Mouse (Mus musculus) common myeloid progenitor, adult 5-6 weeks (primary cell): ENCODE measurements around the gene Bptf. TPM values are rescaled to one million over a fixed set of nuclear protein-coding genes. Genes with fewer than 3 reads are reported as not detected.
A peak's percentile ranks its signal among the peaks of the same experiment; 100 is the strongest.
"Not testable (repeated sequence)": the region's sequence is repeated elsewhere in the genome, so short reads cannot be mapped to it uniquely, and the experiment has no call there.

Experiments used
- ATAC-seq: replicated peaks from 2 replicates; pipeline ENCODE4 v1.8.0; 2016; ENCODE audit warnings: low read depth, mild to moderate bottlenecking, moderate TSS enrichment, inconsistent platforms; ENCODE audit not compliant: poor library complexity, severe bottlenecking
- total RNA-seq: library from RNA; stranded (forward); fragments of 200-1000, 187-1606 nt; gene quantifications from 2 replicates; pipeline ENCODE4 v1.2.3, GENCODE M21; 2017

The Bptf gene
- total RNA-seq, 1 experiment from 2014 or later, result 82.2 TPM

DNA sequence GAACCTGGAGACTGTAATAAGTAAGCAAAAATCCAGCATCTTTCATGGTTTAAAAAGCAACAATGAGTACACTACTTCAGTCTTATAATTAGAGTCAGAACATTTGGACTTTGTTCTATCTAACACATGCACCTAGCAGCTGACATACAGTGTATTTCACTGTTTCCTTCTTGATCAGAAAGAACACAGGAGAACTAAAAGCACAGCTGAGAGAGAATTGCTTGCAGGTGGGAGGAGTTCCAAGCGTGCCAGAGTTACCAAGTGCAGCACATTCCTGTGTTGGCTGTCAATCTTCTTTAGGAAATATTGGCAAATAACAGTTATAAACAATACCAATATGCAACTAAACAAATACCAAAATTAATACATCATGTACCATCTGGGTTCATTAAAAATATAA, 71.0 kb downstream of the Bptf start:
- ATAC-seq, result no peak

GRCm38 (mm10) chr11:107059634-107060033, 72.3 kb downstream of the Bptf start:
- not testable (repeated sequence) for ATAC-seq

- ATAC-seq, result no peak
Observed at GRCm38 (mm10) chr11:107057391-107057790, 74.5 kb downstream of the Bptf start.

- ATAC-seq, result no peak
Observed at GRCm38 (mm10) chr11:107054870-107055269, 77.1 kb downstream of the Bptf start.

- ATAC-seq, result no peak
Observed at GRCm38 (mm10) chr11:107046766-107047620, 84.9 kb downstream of the Bptf start.

DNA sequence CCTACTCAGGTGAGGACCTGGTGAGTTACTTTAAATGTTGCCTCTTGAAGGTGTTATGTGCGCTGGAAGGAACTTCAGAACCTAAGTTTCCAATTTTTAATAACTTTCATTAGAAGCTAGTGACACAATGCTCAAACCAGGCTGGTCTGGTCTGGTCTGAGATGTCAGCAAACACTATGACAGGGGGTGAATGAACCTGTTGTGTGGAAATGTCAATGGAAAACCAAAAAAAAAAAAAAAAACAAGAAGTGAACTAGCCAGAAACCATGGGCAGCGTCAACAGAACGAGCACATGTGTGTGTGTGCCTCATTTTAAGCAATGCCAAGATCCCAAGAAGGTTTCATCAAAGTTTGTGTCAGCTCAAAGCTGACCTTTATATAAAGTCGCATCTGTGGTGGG, 86.4 kb downstream of the Bptf start:
- no peak for ATAC-seq

DNA sequence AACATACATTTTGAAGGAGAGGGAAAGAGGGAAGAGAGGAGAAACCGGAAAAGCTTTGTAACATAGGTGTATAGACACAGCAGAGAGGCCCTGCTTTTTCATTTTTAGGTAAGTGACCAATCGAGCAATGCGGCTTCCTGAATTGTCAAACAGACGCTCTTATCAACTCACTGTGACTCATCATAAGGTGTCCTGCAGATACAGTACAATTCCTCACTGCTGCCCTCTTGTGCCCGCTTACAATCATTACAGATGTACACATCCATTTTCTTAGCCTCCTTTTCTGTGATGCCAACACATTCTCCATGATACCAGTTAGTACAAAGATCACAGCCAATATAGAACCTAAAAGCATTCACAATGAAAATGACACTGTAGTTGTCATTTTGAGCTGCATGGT, 87.6 kb downstream of the Bptf start:
- peak; percentile 95 for ATAC-seq

DNA sequence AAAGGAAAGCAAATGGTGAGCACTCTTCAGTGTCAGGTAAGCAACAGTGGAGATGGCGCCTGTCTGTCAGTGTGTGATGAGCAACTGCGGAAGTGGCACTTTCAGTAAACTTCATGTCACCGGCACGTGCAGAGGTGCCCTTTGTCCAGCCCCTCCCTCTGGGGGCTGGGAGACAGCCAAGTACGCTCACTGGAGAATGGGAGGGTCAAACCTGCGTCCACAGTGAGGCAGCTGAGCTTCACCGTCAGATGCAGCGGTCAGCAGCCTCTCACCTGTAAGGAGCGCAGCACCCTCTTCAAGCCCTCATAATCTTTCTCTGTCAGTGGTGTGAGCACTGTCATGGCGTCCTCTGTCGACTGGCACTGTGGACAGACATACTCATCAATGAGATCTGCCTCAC, 88.6 kb downstream of the Bptf start:
- ATAC-seq, result no peak

DNA sequence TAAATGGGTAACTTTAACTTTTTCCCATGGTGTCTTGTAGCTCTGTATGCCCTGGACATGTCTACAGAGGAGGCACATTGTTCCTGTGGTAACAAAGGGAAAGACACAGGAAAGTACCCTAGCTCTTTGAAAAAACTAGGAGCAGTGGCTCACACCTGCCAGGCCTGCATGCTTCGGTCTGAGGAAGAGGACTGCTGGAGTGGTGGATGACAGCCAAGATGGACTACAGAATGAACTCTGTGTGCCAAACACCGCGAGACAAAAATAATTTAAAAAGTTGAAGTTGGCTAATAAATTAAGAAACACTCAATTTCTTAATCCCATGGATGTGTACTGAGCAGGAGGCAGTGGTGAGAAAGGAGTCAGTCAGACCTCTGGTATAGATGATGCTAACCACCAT, 90.5 kb downstream of the Bptf start:
- ATAC-seq, result no peak

GRCm38 (mm10) chr11:107039417-107039816, 92.5 kb downstream of the Bptf start:
- ATAC-seq, result no peak

GRCm38 (mm10) chr11:107034085-107034810, 97.7 kb downstream of the Bptf start:
- no peak for ATAC-seq

GRCm38 (mm10) chr11:107031635-107032034, 100.3 kb downstream of the Bptf start:
- ATAC-seq, result no peak

GRCm38 (mm10) chr11:107029536-107029935, 102.4 kb downstream of the Bptf start:
- no peak for ATAC-seq

DNA sequence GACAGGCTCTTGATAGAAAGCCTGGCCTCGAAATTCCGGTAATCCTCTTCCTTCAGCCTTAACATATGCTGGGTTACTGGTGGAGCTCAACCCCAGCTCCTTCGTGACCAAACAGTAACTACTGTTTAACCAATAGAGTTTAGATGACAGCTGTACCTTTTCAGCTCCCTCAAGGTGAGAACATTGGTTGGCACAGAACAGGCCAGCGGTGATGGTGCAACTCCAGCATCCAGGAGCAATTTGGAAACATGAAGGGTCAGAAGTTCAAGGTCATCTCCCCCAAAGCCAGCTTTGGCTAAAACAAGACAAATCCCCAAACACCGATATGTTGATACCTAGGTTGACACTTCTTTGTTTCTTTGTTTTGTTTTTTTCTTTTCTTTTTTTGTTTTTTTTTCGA, 103.2 kb downstream of the Bptf start:
- ATAC-seq, result no peak

DNA sequence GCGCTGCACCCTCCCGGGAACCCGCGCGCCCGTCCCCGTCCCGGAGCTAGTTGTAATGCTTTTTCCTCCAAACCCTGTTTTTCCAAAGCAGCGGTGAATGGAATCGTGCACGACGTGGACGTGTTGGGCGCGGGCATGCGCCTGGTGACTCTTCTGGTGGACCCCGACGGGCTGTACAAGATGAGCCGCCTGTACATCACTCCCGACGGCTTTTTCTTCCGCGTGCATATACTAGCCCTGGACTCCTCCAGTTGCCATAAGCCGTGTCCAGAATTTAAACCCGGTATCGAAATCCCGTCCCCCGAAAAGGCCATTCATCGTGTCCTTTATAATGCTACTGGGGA, 103.7 kb downstream of the Bptf start:
- ATAC-seq, result peak; percentile 1; the same call in 1 of the 2 replicates

DNA sequence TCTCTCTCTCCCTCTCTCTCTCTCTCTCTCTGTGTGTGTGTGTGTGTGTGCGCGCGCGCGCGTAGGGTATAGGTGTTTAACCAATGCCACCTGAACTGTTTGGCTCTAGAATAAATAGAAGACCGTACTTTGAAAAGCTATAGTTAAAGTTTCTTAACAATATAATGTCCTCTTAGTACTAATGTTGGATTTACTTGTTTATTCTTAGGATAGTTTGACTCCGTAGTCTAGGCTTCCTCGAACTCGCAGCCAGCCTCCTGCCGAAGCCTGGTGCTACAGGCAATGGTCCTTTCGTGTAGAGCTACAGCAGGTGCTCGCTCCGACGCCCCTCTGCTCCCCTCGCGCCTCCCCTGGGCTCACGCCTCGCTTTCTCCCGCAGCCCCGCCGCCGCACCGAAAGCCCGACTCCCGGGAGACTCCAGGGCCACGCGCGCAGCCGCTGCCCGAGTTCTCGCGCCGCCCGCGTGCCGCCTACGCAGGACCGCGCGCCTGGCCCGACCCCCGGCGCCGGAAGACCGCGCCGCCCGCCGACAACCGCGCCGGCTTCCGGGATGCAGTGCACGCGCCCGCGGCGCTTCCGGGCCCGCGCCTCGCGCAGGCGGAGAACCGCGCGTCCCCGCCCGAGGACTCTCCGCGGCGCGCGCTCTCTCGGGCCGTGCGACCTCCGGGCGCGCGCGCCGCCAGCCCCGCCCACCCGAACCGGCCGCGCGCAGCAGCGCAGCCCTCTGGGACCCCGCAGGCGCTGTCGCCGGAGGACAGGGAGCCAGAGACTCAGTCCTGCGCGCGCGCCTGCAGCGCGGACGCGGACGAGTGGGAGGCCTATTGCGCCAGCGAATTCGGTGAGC, 104.3 kb downstream of the Bptf start:
- ATAC-seq, result peak; percentile 65

GRCm38 (mm10) chr11:107026554-107027430, 105.1 kb downstream of the Bptf start:
- ATAC-seq, result peak; percentile 17; the same call in 1 of the 2 replicates

- peak; percentile 20 for ATAC-seq
Observed at GRCm38 (mm10) chr11:107025411-107026321, 106.3 kb downstream of the Bptf start, which contains the start of gene 1810010H24Rik. 1810010H24Rik (plus strand) TSS chr11:107025681.
